Mouse (Mus musculus) cerebellum, adult 2 months (tissue): ENCODE results near the gene Adgre5. TPM values are rescaled to one million over a fixed set of nuclear protein-coding genes. Genes with fewer than 3 reads are reported as not detected.

Source experiments
- DNase-seq, 2 experiments: peaks; one replicate each; pipeline ENCODE4 v3.0.0; 2021
- H3K27ac ChIP-seq: fragments of 200-500 bp; 2 replicates; pipeline ENCODE4 v1.5.1; 2012; ENCODE audit warnings: low read length, control low read depth, inconsistent platforms; ENCODE audit not compliant: insufficient read depth
- H3K27me3 ChIP-seq: fragments of 200-500 bp; 2 replicates; pipeline ENCODE4 v1.6.1; 2012; ENCODE audit warnings: inconsistent platforms, mild to moderate bottlenecking, low read length, moderate library complexity; ENCODE audit not compliant: control insufficient read depth, insufficient read depth
- H3K4me1 ChIP-seq: fragments of 200-500 bp; 2 replicates; pipeline ENCODE4 v1.6.1; 2011; ENCODE audit warnings: low read length; ENCODE audit not compliant: control insufficient read depth, insufficient read depth
- H3K4me3 ChIP-seq: fragments of 200-500 bp; replicated peaks from 2 replicates; pipeline ENCODE3; 2011; ENCODE audit warnings: mild to moderate bottlenecking, low read depth, low read length, control low read depth; ENCODE audit not compliant: insufficient read depth
- CTCF ChIP-seq: fragments of 200-500 bp; IDR thresholded peaks from 2 replicates; pipeline ENCODE4 v1.5.1; 2011; ENCODE audit warnings: low read depth, mild to moderate bottlenecking, control low read depth, low read length, moderate library complexity, borderline replicate concordance; ENCODE audit not compliant: insufficient read depth
- POLR2A ChIP-seq: fragments of 200-500 bp; IDR thresholded peaks from 2 replicates; pipeline ENCODE4 v1.6.1; 2011; ENCODE audit warnings: low read length, control low read depth, borderline replicate concordance; ENCODE audit not compliant: insufficient read depth
- WGBS: fragments of 180-500 bp; shearing (Covaris S2); methylation state at CpG from one replicate; pipeline ENCODE4 v1.1.7; 2018; 5-methylcytosine and 5-hydroxymethylcytosine counted together
- polyA plus RNA-seq: library from polyadenylated mRNA; depleted of rRNA; stranded (reverse); fragments of >200 nt; gene quantifications from 2 replicates; pipeline ENCODE4 v1.2.3, GENCODE M21; 2012

The Adgre5 gene
- polyA plus RNA-seq, 1 experiment = 23.8 TPM

DNA sequence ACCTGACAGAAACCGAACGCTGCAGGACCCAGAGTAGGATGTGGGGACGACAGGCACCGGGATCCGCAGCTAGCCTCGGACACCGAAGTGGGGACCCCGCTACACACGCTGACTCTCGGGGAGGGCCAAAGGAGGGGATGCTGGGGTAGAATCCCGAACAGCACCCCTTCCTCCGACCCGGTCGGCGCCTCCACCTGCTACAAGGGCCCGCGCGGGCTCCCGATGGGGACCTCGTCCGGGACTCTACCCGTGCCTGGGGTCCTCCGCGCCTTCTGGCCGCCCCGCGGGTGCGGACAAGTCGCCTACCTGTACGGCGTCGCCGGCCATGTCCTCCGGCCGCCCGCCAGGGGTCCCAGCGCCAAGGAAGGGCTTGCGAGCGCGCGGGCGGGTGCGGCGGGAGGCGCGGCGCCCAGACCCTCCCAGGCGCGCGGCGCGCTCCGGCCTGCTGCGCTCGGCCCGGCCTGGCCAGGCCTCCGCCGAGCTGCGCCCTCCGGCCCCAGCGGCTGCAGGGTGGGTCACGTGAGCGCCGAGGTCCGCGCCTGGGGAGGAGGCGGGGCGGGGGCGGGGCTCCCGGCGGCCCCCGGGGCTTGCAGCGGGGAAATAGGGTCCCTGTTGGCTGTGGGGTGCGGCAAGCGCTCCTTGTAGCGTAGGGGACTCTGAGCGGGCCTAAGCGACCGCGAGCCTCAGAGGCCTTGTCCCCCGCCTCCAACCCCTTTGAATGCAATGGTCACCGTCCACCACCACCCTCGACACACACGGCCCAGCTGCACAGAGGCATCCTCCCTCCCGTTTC, 42.3 kb downstream of the Adgre5 start, which contains the start of gene Pkn1:
Pkn1 (minus strand) TSS at position 519 of the 793 bp plus-strand sequence.
- whole genome bisulfite sequencing = under 1% methylated on average over 83 of the region's 85 CpGs
- peak within 1 kb of the TSS; percentile 70 for H3K4me3 ChIP-seq
- H3K27ac ChIP-seq = peak within 1 kb of the TSS; percentile 88
- H3K4me1 ChIP-seq = peaks cover 14% of the 10 kb centered on the region
- DNase-seq = peak; percentile 78 to 80
- no peaks in the 10 kb centered on the region for H3K27me3 ChIP-seq
- TF ChIP-seq CTCF (no peak), POLR2A (peak; percentile 49; the same call in 1 of the 2 replicates)

DNA sequence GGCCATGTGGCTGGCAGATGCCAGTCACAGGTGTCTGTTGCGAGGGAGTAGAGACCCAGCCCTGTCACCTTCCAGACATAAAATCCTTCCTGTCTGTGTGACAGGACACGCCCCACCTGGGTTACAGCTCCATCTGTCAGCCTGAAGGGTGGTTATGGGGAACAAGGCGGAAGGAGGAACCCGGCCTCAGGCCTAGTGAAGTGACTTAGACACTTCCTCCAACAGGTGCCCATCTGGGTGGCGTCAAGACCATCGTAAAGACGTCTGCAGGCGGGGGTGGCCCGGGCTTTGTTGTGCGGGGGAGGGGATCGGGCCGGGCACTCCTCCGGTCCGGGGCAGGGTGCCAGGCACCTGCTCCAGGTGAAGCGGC, 42.9 kb downstream of the Adgre5 start:
- 1% methylated on average over 15 of the region's 15 CpGs for WGBS
- peak overlapping the region; percentile 70 for H3K4me3 ChIP-seq
- H3K4me1 ChIP-seq = peaks cover 14% of the 10 kb centered on the region
- H3K27me3 ChIP-seq = no peaks in the 10 kb centered on the region
- H3K27ac ChIP-seq = peak overlapping the region; percentile 88
- peak; percentile 63 to 72 for DNase-seq
- TF ChIP-seq CTCF (no peak), POLR2A (no peak)

DNA sequence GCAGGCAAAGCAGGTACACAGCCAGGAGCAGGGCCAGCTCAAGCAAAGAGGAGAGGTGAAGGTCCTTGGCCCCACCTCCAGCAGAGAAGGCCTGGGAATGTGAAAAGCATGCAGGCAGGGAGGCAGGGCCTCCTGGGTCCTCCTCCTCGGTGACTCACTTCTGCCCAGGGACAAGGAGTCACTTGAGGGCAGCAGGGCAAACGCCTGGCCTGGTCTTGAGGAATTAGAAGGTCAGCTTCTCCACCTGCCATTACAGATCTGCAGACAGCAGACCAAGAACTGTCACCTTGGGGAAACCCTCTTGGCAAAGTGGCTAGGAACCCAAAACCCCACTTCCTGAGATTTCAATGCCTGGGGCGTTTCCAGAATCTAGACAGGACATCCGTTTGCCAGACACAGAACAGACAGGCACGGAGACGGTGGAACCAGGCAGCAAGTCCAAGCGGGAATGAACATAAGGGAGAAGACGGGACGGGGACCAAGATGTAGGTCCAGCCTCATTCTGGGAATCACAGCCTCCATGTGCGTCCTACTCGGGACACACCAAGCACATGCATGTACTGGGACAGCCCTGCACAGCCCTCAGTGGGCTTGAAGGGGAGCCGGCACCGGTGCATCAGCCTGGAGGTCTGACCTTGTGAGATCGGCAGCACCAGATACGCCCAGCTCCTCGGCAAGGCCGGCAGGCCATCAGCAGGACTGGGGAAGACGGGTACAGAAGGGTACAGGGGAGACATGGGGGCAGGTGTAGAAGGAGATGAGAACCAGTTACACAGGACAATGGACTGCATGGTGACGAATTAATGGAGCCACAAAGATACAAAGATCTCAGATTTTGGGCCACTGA, 43.5 kb downstream of the Adgre5 start:
- peak overlapping the region; percentile 70 for H3K4me3 ChIP-seq
- WGBS = 27% methylated on average over 19 of the region's 19 CpGs
- H3K27ac ChIP-seq = no peak overlapping the region
- no peak for TF ChIP-seq CTCF
- no peak for TF ChIP-seq POLR2A
- H3K27me3 ChIP-seq = no peaks in the 10 kb centered on the region
- H3K4me1 ChIP-seq = peaks cover 14% of the 10 kb centered on the region
- DNase-seq = peak; percentile 28 to 29

DNA sequence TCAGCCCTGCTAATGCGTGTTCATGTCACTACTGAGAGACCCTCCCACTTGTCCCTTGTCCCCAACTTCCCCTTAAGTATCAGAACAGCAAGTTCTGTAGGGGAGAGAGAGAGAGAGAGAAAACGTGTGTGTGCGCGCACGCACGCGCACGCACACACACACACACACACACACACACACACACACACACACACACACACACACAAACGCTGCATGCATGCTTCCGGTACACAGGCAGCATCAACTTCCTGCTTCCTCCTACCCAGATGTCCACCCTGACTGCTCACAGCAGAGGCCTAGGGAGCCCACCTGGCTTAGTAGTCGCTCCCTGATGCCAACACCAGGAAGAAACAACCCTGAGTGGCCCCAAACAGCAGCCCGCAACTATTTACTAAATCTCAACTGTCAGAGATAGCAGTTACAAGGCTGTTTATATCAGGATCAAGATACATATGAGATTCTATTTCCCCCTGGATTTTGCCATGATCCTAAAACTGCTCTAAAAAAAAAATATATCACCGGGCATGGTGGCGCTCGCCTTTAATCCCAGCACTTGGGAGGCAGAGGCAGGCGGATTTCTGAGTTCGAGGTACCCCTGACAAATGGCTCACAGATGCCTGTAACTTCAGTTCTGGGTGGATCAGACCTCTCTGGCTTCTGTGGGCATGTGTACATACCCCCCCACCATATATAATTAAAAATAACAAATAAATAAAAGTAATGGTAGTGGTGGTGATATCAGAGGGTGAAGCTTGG, 45.6 kb downstream of the Adgre5 start:
- DNase-seq = no peak
- peaks cover 14% of the 10 kb centered on the region for H3K4me1 ChIP-seq
- 83% methylated on average over 17 of the region's 17 CpGs for WGBS
- TF ChIP-seq POLR2A (no peak), CTCF (no peak)
- no peak overlapping the region for H3K4me3 ChIP-seq
- H3K27ac ChIP-seq = no peak overlapping the region
- no peaks in the 10 kb centered on the region for H3K27me3 ChIP-seq

DNA sequence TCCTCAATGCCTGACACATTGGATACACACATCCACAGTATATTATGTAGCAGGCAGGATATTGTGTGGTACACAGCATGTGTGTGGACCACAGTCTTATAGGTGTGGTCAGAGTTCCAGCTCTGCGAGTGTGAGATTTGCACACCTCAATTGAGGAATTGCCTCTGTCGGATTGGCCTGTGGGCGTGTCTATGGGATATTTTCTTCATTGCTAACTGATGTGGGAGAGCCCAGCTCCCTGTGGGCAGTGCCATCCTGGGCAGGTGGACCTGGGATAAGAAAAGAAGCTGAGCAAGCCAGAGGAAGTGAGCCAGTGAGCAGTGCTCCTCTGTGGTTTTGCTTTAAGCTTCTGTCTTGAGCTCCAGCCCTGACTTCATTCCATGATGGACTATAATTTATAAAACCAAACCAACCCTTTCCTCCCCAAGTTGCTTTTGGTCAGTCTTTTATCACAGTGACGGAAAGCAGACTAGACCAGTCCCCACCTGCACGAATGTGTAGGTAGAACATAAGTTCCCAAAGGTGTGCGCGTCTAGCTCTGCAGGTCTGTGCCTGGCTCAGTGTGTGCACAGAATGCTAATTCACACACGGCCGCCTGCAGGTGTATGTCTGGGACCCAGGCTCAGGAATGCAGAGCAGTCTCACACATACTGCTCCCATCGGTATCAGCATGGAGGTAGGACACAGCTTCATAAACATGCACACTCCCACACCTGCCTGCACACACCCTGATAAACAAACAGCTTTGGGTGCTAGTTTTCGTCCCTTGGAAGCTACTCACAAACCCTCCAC, 46.6 kb downstream of the Adgre5 start:
- WGBS = 82% methylated on average over 11 of the region's 11 CpGs
- peaks cover 14% of the 10 kb centered on the region for H3K4me1 ChIP-seq
- no peak for DNase-seq
- TF ChIP-seq CTCF (no peak), POLR2A (no peak)
- H3K27ac ChIP-seq = no peak overlapping the region
- no peaks in the 10 kb centered on the region for H3K27me3 ChIP-seq
- H3K4me3 ChIP-seq = no peak overlapping the region

DNA sequence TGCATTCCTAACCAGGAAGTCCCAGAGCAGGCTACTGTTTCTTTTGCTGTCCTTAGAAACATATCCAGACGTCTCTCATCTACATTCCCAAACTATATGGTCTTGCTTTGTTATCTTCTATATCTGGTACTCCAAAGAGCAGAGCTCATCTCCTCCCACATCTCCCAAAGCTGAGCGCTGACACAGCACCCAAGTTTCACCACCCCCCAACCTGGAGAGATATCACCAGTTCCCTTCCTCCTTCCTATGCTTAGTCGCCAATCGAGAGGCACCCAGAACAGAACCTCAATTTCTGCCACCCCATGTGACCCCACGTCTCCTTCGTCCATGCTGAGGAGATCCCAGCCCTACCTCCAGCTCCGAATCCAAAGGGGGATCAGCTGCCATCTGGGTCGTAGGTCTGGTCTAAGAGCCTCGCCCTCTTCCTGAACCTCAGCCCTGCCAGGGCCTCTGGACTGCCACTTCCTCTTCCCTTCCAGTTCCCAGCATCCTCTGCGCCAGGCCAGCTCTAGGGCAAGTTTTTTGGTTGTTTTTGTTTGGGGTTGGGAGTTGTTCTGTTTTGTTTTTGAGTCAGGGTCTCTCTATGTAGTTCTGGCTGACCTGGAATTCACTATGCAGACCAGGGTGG, 47.4 kb downstream of the Adgre5 start:
- Histone ChIP-seq H3K27ac (no peak overlapping the region), H3K27me3 (no peaks in the 10 kb centered on the region), H3K4me1 (peaks cover 14% of the 10 kb centered on the region), H3K4me3 (no peak overlapping the region)
- 86% methylated on average over 10 of the region's 10 CpGs for WGBS
- DNase-seq = no peak
- TF ChIP-seq POLR2A (no peak), CTCF (no peak)
